Mouse (Mus musculus) kidney, adult 9 months (tissue): ENCODE data around the gene Mgat5.
A peak's percentile ranks its signal among the peaks of the same experiment; 100 is the strongest.

Experiments
- DNase-seq: peaks from one replicate; pipeline ENCODE4 v3.0.0; 2022

Gene Mgat5

GRCm38 (mm10) chr1:127262170-127262837 is 57.5 kb downstream of the Mgat5 start:
- DNase-seq, result peak; percentile 58

- no peak for DNase-seq
Observed at GRCm38 (mm10) chr1:127267985-127268384, 63.2 kb downstream of the Mgat5 start.

DNA sequence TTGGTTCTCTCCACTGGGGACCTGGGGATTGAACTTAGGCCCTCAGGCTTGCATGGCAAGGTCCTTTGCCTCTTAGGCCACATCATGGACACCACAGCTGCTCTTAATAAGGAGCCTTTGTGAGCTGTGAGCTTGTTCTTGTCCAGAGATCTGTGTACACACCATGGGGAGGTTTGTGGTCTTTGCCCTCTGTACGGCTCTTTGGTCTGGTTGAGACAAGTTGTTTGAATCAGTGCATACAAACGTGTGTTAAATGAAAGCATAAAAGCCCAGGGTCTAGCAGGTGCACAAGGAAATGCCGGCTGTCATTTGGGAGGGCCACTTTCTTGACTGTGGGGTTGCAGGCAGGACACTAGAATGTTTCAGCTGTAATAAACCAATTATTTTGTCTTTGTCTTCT is 64.5 kb downstream of the Mgat5 start:
- DNase-seq, result peak; percentile 20

DNA sequence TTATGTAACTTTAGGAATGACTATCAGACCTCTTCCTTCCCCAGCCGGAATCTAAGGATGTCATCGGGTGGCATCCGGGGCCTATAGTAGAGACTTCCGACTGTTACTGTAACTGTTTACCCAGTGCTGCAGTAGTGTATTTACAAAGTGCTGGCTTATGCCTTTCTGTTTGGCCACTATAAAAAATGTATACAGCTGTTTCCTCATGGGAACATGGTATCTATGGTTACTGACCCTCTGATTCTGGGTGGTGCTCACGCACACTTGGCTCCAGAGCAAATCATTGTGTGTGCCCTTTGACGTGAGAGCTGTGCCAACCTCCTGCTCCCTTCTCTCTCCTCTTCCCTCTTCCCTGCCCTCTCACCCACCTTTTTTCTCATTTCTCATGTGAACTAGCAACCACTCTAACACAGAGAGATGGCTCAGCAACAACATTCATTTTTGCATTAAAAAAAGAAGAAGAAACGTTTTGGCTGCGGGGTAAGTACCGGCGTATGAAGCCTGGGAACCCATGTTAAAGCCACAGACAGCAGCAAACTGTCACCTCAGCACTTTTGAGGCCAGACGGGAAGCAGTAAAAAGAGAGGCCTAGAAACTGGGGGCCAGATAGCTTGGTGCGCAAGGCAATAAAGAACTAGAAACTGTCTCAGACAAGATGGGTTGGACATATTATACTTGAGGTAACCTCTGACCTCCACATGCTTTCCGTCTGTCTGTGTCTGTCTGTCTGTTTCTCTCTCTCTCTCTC is 65.6 kb downstream of the Mgat5 start:
- peak; percentile 19 for DNase-seq

DNA sequence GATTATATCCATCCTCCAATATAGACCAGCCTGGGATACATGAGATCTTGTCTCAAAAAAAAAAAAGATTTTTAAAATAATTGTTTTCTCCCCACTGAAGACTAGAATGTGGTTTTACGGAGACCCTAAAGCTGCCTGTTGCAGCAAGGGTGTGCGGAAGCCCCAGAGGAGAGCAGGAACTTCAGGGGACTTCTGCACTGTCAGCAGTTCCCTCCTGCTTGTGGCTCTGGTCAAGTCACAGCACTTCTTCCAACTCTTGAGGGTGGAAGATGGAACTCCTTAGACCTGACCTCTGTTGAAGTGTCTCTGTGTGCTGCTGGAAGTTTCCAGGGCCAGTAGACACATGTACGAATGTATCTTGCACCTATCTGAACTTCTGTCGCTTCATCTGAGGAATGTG is 66.3 kb downstream of the Mgat5 start:
- DNase-seq, result no peak

DNA sequence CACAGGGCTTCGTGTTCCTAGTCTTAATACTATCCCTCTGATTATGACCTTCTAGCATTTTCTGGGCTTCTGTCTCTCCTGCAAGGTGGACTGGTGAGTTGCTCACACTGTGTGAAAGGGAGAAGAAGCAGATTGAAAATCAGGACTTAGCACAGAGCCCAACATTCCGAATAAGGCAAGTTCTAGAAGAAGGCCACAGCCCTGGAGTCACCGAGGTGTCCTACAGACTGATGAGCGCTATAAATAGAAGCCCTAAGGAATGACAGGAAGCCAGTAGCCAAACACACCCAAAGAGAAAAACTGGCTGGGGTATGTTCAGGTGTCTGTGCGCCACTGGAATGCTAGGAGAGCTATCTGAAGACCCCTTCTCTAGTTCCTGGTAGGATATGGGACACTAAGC is 68.5 kb downstream of the Mgat5 start:
- no peak for DNase-seq

- DNase-seq, result peak; percentile 37
Observed at GRCm38 (mm10) chr1:127275572-127276324, 70.9 kb downstream of the Mgat5 start.

GRCm38 (mm10) chr1:127278067-127278466 is 73.3 kb downstream of the Mgat5 start:
- DNase-seq, result no peak

GRCm38 (mm10) chr1:127280256-127280655 is 75.4 kb downstream of the Mgat5 start:
- peak; percentile 20 for DNase-seq

DNA sequence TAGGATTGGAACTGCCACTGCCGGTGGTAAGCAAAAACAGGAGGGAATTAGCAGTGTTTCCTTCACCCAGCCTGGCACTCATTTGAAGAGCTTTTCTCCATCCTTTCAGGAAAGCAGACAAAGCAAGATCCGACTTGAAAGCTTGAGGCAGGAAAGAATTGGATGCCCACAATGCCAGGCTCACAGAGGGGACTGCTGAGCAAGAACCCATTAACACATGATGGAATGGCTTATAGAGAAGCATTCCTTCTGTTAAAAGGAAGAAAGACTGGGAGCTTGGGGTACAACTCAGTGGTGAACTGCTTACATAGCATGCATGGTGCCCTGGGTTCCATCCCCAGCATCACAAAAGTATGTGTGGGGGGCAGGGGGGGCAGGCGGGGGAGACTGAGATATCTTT is 80.2 kb downstream of the Mgat5 start:
- DNase-seq, result no peak

- no peak for DNase-seq
Observed at GRCm38 (mm10) chr1:127287505-127287904, 82.7 kb downstream of the Mgat5 start.

DNA sequence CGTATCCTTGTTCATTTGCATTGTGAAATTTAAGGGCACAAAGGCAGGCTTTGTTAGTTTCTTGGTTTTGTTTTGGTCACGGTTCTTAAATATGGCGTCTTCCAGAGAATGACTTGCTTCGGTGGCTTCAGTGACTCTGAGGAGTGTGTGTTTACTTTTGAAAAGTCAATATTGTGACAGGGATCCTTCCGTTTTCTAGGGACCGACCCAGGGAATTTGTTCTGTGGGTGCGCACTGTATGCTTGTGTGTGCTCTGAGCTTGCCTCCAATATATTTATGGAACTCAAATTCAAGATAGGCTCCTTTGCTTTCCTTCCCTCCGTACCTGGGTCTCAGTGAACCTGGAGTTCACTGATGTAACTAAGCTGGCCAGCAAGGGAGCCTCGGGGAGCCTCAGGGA is 86.1 kb downstream of the Mgat5 start:
- DNase-seq, result no peak

DNA sequence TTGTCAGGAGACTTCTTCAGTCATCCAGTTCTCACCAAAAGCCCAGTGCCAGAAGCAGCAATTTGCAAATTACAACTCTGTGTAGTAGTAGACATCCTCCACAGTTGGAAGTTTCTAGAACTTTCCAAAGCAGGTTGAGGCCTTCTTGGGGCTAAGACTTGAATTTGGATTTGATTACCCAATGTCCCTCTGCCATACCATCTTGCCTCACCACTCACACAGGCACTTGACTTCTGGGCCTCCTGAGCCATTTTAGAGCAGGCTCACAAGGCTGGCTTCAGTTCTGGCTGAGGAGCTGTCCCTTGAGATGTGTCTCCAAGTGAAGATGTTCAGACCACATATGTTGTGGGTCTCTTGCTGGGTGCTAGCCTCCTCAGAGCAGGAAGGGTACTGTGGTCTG is 86.9 kb downstream of the Mgat5 start:
- DNase-seq, result no peak

DNA sequence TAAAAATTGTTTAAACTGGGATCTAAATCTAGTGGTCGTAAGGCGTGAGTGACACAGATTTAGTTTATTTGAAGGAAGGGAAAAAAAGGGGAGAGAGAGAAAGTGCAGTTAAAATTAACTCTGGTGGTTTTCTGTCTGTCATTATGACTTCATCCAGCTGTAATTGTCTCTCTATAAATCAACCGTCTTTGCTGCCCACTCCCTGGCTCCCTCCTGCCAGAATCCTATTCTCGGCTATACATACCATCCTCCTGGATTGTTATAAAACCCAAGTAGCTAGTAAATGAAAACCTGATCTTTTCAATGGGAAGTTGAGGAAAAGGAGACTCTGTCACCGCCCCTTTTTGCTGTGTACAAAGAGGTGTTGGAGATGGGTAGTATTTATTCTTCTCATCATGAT is 88.5 kb downstream of the Mgat5 start:
- DNase-seq, result no peak

DNA sequence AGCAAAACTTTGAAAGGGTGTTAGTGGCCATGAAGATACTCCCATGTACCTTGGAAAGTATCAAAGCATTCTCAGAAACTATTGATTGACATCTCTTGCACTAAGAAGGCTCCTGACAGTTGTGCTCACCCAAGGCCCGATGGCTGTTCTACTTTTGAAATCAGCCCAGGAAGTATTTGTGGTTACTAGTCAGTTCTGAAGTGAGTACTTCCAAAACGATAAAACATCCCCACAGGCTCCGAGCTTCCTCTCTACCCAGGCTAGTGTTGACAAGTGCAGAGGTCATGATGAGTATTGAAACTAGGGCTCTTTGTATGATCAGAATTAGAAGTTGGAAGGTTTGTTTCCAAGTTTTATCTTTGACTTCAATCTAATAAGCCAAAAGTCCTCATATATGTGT is 92.0 kb downstream of the Mgat5 start:
- no peak for DNase-seq

- no peak for DNase-seq
Observed at GRCm38 (mm10) chr1:127299774-127300173, 95.0 kb downstream of the Mgat5 start.

DNA sequence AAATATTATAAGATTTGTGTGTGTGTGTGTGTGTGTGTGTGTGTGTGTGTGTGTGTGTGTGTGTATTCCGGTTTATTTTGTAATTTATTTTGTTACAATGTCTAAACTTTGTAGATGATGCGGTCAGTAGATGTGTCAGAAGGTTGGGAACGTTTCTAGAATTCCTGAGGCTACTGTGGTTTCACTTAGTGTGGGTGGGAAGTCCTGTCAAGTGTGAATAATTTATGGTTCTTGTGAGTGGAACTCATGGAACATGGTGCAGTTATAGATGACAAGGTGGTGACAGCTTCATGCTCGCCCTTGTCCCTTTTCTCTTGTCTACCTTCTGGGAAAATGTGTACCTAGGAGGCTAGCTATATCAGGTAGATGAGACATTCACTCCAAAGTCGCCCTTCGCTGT is 96.2 kb downstream of the Mgat5 start:
- no peak for DNase-seq

- DNase-seq, result no peak
Observed at GRCm38 (mm10) chr1:127302620-127303019, 97.8 kb downstream of the Mgat5 start.

- no peak for DNase-seq
Observed at GRCm38 (mm10) chr1:127303791-127304190, 99.0 kb downstream of the Mgat5 start.

GRCm38 (mm10) chr1:127304281-127304680 is 99.5 kb downstream of the Mgat5 start:
- no peak for DNase-seq

- no peak for DNase-seq
Observed at GRCm38 (mm10) chr1:127305582-127305981, 100.8 kb downstream of the Mgat5 start.

GRCm38 (mm10) chr1:127306024-127306771 is 101.4 kb downstream of the Mgat5 start:
- DNase-seq, result no peak

GRCm38 (mm10) chr1:127307361-127307760 is 102.5 kb downstream of the Mgat5 start:
- no peak for DNase-seq
